Mouse (Mus musculus) megakaryocyte, adult 5-6 weeks (primary cell): ENCODE data around the gene Card6. TPM values are rescaled to one million over a fixed set of nuclear protein-coding genes. Genes with fewer than 3 reads are reported as not detected.

Experiments
- ATAC-seq: 2 replicates; pipeline ENCODE4 v1.8.0; 2016; ENCODE audit warnings: mild to moderate bottlenecking, inconsistent platforms; ENCODE audit not compliant: poor library complexity, severe bottlenecking
- total RNA-seq, 2 experiments: library from RNA; stranded (forward) in 1 of 2; stranded (reverse) in 1 of 2; fragments of 153-499, 151-499 nt in 1 of 2; fragments of 221-1000, 200-1000 nt in 1 of 2; gene quantifications; 2 replicates each; pipeline versions ENCODE4 v1.2.3 to v1.2.4; 2015 to 2017

Gene Card6
- total RNA-seq, 2 experiments from 2014 or later = 5.2 to 9.7 TPM

- no peak for ATAC-seq
Observed at GRCm38 (mm10) chr15:5090131-5090530, 18.2 kb downstream of the Card6 start.

GRCm38 (mm10) chr15:5088850-5089608, 19.3 kb downstream of the Card6 start:
- no peak for ATAC-seq

DNA sequence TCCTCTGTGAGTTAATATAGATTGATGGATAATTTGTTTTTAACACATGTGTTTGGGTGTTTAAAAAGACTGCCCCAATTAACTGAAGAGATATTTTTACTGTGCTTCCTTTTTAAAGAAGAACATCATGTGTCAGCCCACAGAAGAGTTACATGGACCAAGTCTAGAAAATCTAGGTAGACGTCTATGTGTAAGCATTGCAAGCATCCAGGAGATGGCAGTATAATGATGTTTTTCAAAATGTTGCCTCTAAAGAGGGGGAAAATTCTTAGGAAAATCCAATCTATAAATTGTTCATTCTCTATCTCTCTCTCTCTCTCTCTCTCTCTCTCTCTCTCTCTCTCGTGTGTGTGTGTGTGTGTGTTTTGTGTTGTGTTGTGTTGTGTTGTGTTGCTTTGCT, 22.2 kb downstream of the Card6 start:
- ATAC-seq = peak; percentile 59; the same call in 1 of the 2 replicates

DNA sequence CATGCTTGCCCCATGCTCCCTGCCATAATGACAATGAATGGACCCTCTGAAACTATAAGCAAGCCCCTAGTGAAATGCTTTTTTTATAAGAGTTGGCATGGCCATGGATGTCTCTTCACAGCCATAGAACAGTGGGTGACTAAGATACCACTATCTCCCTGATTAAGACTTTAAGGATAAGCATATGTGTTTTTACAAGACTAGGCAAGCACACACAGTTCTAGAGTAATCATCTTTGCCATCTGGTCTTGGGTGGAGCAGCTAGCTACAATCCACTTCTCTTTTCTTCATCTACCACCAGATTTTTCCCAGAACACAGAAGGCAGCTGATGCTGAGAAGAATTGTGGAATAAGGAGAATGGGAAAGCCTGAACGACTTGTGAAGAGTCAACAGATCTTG, 27.1 kb downstream of the Card6 start:
- no peak for ATAC-seq

DNA sequence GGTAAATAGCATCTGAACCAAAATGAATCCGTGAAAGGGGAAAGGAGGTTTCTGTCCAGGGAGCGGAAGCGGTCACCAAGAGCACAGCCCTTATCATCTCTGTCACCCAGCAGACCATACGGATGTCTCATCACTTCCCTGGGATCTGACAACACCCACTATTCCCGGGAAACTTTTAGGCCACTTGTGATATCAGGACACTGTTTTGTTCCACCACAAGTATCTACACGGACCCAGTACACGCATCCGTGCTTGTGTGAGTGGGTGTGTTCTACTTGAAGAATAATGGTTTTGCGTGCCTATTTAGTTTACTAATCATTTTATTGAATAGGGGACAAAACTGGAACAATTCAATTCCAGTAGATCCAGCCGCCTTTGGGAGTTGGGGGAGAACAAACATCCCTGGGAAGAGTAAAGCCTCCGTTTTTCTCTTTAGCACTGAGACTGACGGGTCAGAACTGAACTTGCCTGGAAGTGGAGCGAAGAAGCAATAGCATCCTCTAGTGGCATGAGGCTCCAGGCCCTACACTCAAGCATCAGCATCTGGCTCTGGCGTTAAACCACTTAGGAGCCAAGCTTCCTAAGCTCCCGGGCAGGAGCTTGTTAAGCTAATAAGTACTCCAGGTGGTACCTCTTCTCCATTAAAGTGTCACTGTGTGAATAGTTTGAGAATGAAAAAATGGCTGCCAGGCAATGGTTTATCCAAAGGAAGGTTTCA, 39.4 kb downstream of the Card6 start:
- no peak for ATAC-seq

- no peak for ATAC-seq
Observed at GRCm38 (mm10) chr15:5063635-5064034, 44.7 kb downstream of the Card6 start, which contains the start of gene C7. C7 (minus strand) TSS chr15:5063740.

Other genes with a start within 250 kb of the Card6 start
- not detected in 2 replicates for gene Mroh2b, start 209.8 kb downstream of the Card6 start, total RNA-seq (2015)
- not detected in 2 replicates for gene Mroh2b, start 209.8 kb downstream of the Card6 start, total RNA-seq (2017)
- gene C7, start 44.8 kb downstream of the Card6 start, total RNA-seq (2015) = not detected in 2 replicates
- gene C7, start 44.8 kb downstream of the Card6 start, total RNA-seq (2017) = not detected in 2 replicates
- 917 and 975 TPM in 2 replicates for gene Rpl37, start 8.1 kb upstream of the Card6 start, total RNA-seq (2015)
- gene Rpl37, start 8.1 kb upstream of the Card6 start, total RNA-seq (2017) = 1,352 and 1,548 TPM in 2 replicates
- 36.2 and 42.8 TPM in 2 replicates for gene Prkaa1, start 35.3 kb upstream of the Card6 start, total RNA-seq (2015)
- 30.5 and 31.1 TPM in 2 replicates for gene Prkaa1, start 35.3 kb upstream of the Card6 start, total RNA-seq (2017)
- gene Ttc33, start 77.0 kb upstream of the Card6 start, total RNA-seq (2015) = 21.6 and 23.1 TPM in 2 replicates
- 34.1 and 38.5 TPM in 2 replicates for gene Ttc33, start 77.0 kb upstream of the Card6 start, total RNA-seq (2017)
- 30.5 and 33.2 TPM in 2 replicates for gene Ptger4, start 135.6 kb upstream of the Card6 start, total RNA-seq (2015)
- gene Ptger4, start 135.6 kb upstream of the Card6 start, total RNA-seq (2017) = 20.6 and 21.2 TPM in 2 replicates